Mouse (Mus musculus): ENCODE measurements around the gene Tenm3. TPM values are rescaled to one million over a fixed set of nuclear protein-coding genes. Genes with fewer than 3 reads are reported as not detected.

Gene Tenm3
- total and polyA plus RNA-seq, 3 experiments, result 0.03 to 0.08 (median 0.07) TPM

- Histone ChIP-seq H3K79me2 (replicated peaks; ENCODE audit: control insufficient read depth, extremely low read depth, insufficient read depth, poor library complexity, severe bottlenecking) (no peaks in the 10 kb centered on the region), H3K4me1 (ENCODE audit: control insufficient read depth in 1 of 2, insufficient read depth in 2 of 2) (no peaks in the 10 kb centered on the region), H3K4me2 (ENCODE audit: insufficient read depth, low read depth, poor library complexity, severe bottlenecking) (no peak overlapping the region), H3K27ac (ENCODE audit: insufficient read depth, low read depth) (no peak overlapping the region), H3K27me3 (replicated peaks) (no peaks in the 10 kb centered on the region), H3K9me3 (replicated peaks; ENCODE audit: low read length) (peaks cover 60% of the 10 kb centered on the region), H3K36me3 (replicated peaks in 1 of 2; ENCODE audit: control insufficient read depth in 1 of 2, insufficient read depth in 1 of 2, low read length in 1 of 2) (no peaks in the 10 kb centered on the region), H3K9ac (ENCODE audit: insufficient read depth, low read depth) (no peak overlapping the region), H3K4me3 (replicated peaks in 1 of 3; ENCODE audit: low read depth in 2 of 3, low read length in 2 of 3, poor library complexity in 1 of 3) (no peak overlapping the region)
- in situ Hi-C loops (cut with MboI; ENCODE audit: low pct_ligation_motif_present, low pct_unique_long_range_greater_than_20kb, low sequenced_read_pairs) (no loop called here), dilution Hi-C loops (cut with MboI; ENCODE audit: extremely low pct_ligation_motif_present, extremely low pct_unique_long_range_greater_than_20kb, low sequenced_read_pairs) (no loop called here)
- no peak for DNase-seq (ENCODE audit: extremely low read depth)
- no peak for TF ChIP-seq EP300 (IDR thresholded peaks at IDR 0.05; ENCODE audit: low read length)
- TF ChIP-seq KAT2A (IDR thresholded peaks at IDR 0.05; ENCODE audit: insufficient replicate concordance, low read length), result no peak
- no peak for TF ChIP-seq POLR2A (IDR thresholded peaks at IDR 0.05; ENCODE audit: low read depth, low read length)
- TF ChIP-seq USF2 (conservative IDR thresholded peaks at IDR 0.05; ENCODE audit: low read depth, low read length), result no peak
- TF ChIP-seq JUN (IDR thresholded peaks at IDR 0.05; ENCODE audit: insufficient read depth, low read depth, low read length), result no peak
- TF ChIP-seq ZC3H11A (IDR thresholded peaks at IDR 0.05; ENCODE audit: low read depth, low read length), result no peak
- TF ChIP-seq JUND (conservative IDR thresholded peaks at IDR 0.05; ENCODE audit: low read depth, low read length), result no peak
- TF ChIP-seq MAZ (IDR thresholded peaks at IDR 0.05; ENCODE audit: low read depth, low read length), result no peak
- TF ChIP-seq ZNF384 (IDR thresholded peaks at IDR 0.05; ENCODE audit: low read depth, low read length), result no peak
- no peak for TF ChIP-seq CHD1 (IDR thresholded peaks at IDR 0.05; ENCODE audit: low read depth, low read length)
- TF ChIP-seq ZKSCAN1 (IDR thresholded peaks at IDR 0.05; ENCODE audit: borderline replicate concordance, low read depth, low read length), result no peak
- TF ChIP-seq SMC3 (IDR thresholded peaks at IDR 0.05; ENCODE audit: low read depth, low read length), result no peak
- no peak for TF ChIP-seq IRF4 (IDR thresholded peaks at IDR 0.05; ENCODE audit: low read depth, low read length)
- TF ChIP-seq RAD21 (IDR thresholded peaks at IDR 0.05; ENCODE audit: low read depth, low read length), result no peak
- no peak for TF ChIP-seq CTCF (conservative IDR thresholded peaks at IDR 0.05 in 1 of 2, IDR thresholded peaks at IDR 0.05 in 1 of 2; ENCODE audit: low read depth in 2 of 2, low read length in 2 of 2)
- TF ChIP-seq TBP (conservative IDR thresholded peaks at IDR 0.05; ENCODE audit: low read depth, low read length), result no peak
- no peak for TF ChIP-seq E2F4 (IDR thresholded peaks at IDR 0.05; ENCODE audit: insufficient replicate concordance, low read depth, low read length)
- TF ChIP-seq POLR2AphosphoS2 (IDR thresholded peaks at IDR 0.05; ENCODE audit: low read depth, low read length), result no peak
These were observed 240.4 kb downstream of the Tenm3 start for GRCm38 (mm10) chr8:48603165-48603840.

GRCm38 (mm10) chr8:48601621-48602020, 242.1 kb downstream of the Tenm3 start:
- dilution Hi-C loops (cut with MboI; ENCODE audit: extremely low pct_ligation_motif_present, extremely low pct_unique_long_range_greater_than_20kb, low sequenced_read_pairs), result no loop called here
- H3K36me3 ChIP-seq (replicated peaks in 1 of 2; ENCODE audit: control insufficient read depth in 1 of 2, insufficient read depth in 1 of 2, low read length in 1 of 2), result no peaks in the 10 kb centered on the region

More at GRCm38 (mm10) chr8:48601621-48602020, 242.1 kb downstream of the Tenm3 start:
- Histone ChIP-seq H3K27ac (ENCODE audit: insufficient read depth, low read depth) (no peak overlapping the region), H3K4me1 (ENCODE audit: control insufficient read depth in 1 of 2, insufficient read depth in 2 of 2) (no peaks in the 10 kb centered on the region), H3K79me2 (replicated peaks; ENCODE audit: control insufficient read depth, extremely low read depth, insufficient read depth, poor library complexity, severe bottlenecking) (no peaks in the 10 kb centered on the region), H3K27me3 (replicated peaks) (no peaks in the 10 kb centered on the region), H3K9ac (ENCODE audit: insufficient read depth, low read depth) (no peak overlapping the region), H3K4me2 (ENCODE audit: insufficient read depth, low read depth, poor library complexity, severe bottlenecking) (no peak overlapping the region), H3K4me3 (replicated peaks in 1 of 3; ENCODE audit: low read depth in 2 of 3, low read length in 2 of 3, poor library complexity in 1 of 3) (no peak overlapping the region), H3K9me3 (replicated peaks; ENCODE audit: low read length) (peaks cover 55% of the 10 kb centered on the region)
- DNase-seq (ENCODE audit: extremely low read depth), result no peak
- TF ChIP-seq IRF4 (IDR thresholded peaks at IDR 0.05; ENCODE audit: low read depth, low read length) (no peak), USF2 (conservative IDR thresholded peaks at IDR 0.05; ENCODE audit: low read depth, low read length) (no peak), MAX (IDR thresholded peaks at IDR 0.05; ENCODE audit: low read length) (no peak), CHD2 (IDR thresholded peaks at IDR 0.05; ENCODE audit: low read length) (no peak), NRF1 (IDR thresholded peaks at IDR 0.05; ENCODE audit: low read depth, low read length) (no peak), ELF1 (IDR thresholded peaks at IDR 0.05; ENCODE audit: low read depth, low read length) (no peak), SMC3 (IDR thresholded peaks at IDR 0.05; ENCODE audit: low read depth, low read length) (no peak), JUN (IDR thresholded peaks at IDR 0.05; ENCODE audit: insufficient read depth, low read depth, low read length) (no peak)
- in situ Hi-C loops (cut with MboI; ENCODE audit: low pct_ligation_motif_present, low pct_unique_long_range_greater_than_20kb, low sequenced_read_pairs), result no loop called here

Data from CH12.LX (cell line).